Mouse (Mus musculus) bone marrow macrophage, adult 2 months (primary cell): ENCODE results near the gene Gm17455. TPM values are rescaled to one million over a fixed set of nuclear protein-coding genes. Genes with fewer than 3 reads are reported as not detected.

Experiments
- H3K27ac ChIP-seq: 2 replicates; pipeline ENCODE4 v1.5.1; 2012; ENCODE audit warnings: low read depth, low read length; ENCODE audit not compliant: insufficient read depth
- H3K4me1 ChIP-seq: 2 replicates; pipeline ENCODE4 v1.6.1; 2012; ENCODE audit warnings: low read length; ENCODE audit not compliant: control insufficient read depth, insufficient read depth
- H3K4me3 ChIP-seq: 2 replicates; pipeline ENCODE4 v1.5.1; 2012; ENCODE audit warnings: mild to moderate bottlenecking, low read length, moderate library complexity; ENCODE audit not compliant: insufficient read depth
- CTCF ChIP-seq: IDR thresholded peaks from 2 replicates; pipeline ENCODE4 v1.5.1; 2012; ENCODE audit warnings: low read depth, mild to moderate bottlenecking, low read length, moderate library complexity
- POLR2A ChIP-seq: IDR thresholded peaks from 2 replicates; pipeline ENCODE4 v1.6.1; 2012; ENCODE audit warnings: mild to moderate bottlenecking, low read depth, low read length, borderline replicate concordance
- polyA plus RNA-seq: library from polyadenylated mRNA; stranded (reverse); fragments of >200 nt; gene quantifications from 2 replicates; pipeline ENCODE4 v1.2.4, GENCODE M21; 2012; ENCODE audit not compliant: missing spikeins, insufficient read depth, insufficient read length

The Gm17455 gene
- not detected in 2 replicates for polyA plus RNA-seq

DNA sequence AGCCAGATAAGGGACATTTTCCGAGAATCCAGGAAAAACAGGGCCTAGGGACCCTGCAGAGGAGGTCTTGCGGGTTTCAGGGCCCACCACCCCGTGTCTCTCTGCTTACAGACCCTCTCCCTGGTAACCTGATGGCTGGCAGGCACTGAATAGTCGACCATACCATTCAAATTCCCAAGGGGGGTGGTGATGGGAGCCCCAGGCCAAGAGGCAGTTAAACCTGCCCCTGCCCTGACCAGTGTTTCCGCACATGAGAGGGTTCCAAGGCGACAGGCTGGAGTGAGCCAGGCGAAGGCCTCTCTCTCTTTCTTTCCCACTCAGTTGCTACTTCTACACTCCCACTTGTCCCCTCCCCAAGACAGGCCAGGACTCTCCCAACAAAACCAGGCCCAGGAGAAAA lies at the start of gene Gm17455:
Gm17455 (plus strand) TSS at position 278 of the 400 bp plus-strand sequence.
- Histone ChIP-seq H3K4me1 (peaks cover 48% of the 10 kb centered on the region), H3K4me3 (no peak within 1 kb of the TSS), H3K27ac (peak within 1 kb of the TSS; percentile 83)
- TF ChIP-seq POLR2A = no peak
- no peak for TF ChIP-seq CTCF

DNA sequence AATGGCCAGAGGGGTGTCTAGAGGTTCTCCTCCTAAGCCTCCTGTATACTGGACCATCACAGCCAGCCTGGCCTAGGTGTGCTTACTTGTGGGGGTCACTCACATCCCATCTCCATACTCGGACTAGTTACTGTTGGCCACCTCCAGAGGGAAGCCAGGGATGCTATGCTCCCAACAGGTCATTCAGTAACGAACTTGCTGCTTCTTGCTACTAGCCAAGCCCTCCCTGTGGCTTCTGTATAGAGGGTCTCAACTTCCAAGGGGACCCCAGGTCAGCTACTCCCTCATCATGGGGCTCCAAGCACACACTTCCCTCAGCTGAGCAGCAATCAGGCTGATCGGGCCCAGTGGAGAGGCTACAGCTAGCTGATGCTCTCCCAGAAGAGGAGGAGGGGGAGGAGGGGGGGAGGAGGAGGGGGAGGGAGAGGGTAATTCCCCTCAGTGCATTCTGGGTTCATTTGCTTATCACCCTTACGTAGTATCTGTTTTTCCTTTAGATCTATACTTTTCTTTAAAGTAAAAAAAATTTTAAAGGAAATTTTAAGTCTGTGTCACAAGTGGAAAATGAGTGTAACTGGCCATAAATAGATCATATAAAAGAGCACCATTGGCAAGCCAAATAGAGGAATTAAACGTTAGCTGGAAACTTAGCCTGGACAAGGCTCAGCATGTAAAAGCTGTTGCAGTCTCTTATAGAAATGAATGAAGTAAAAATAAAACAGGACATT lies 49.3 kb upstream of the Gm17455 start:
- TF ChIP-seq POLR2A = no peak
- TF ChIP-seq CTCF = no peak
- Histone ChIP-seq H3K27ac (peak overlapping the region; percentile 95), H3K4me3 (peak overlapping the region; percentile 56), H3K4me1 (peaks cover 40% of the 10 kb centered on the region)

DNA sequence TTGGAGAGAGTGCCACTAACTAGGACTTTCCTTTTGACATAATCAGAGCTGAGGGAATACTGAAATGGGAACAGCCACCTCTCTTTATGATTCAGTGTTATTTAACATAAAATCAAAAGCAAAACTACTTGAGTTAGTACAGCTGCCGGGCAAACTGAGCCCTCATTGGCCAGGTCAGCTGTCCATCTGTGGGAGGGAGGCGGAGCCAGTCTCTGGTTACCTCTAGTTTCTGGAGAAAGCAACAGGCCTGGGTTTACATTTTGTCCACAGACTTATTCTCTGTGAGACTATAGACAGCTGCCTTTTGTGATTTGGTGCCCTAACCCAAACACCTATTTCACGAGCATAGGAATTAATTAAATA lies 48.7 kb upstream of the Gm17455 start:
- Histone ChIP-seq H3K4me3 (peak overlapping the region; percentile 21), H3K4me1 (peaks cover 39% of the 10 kb centered on the region), H3K27ac (peak overlapping the region; percentile 51)
- TF ChIP-seq CTCF = no peak
- no peak for TF ChIP-seq POLR2A

DNA sequence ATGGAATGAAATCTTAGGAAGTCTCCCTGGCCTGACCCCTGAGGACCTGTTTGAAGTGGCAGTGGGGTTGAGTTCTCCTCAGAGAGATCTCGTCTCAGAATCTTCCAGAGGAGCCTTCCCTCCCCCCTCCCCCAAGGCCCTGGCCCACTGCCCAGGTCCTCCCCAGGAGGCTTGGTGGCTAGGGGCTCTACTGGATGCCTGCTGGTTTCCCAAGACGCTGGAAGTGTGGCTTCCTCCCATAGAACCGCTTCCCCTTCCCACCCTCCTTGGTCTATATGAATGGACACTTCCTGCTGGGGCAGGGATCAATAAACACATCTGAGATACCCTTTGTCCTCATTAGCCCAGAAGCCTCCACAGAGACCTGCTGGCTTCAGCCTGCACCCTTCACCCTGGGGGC lies 48.3 kb upstream of the Gm17455 start:
- TF ChIP-seq POLR2A (no peak), CTCF (no peak)
- H3K4me3 ChIP-seq = peak overlapping the region; percentile 21
- H3K27ac ChIP-seq = peak overlapping the region; percentile 51
- peaks cover 34% of the 10 kb centered on the region for H3K4me1 ChIP-seq

DNA sequence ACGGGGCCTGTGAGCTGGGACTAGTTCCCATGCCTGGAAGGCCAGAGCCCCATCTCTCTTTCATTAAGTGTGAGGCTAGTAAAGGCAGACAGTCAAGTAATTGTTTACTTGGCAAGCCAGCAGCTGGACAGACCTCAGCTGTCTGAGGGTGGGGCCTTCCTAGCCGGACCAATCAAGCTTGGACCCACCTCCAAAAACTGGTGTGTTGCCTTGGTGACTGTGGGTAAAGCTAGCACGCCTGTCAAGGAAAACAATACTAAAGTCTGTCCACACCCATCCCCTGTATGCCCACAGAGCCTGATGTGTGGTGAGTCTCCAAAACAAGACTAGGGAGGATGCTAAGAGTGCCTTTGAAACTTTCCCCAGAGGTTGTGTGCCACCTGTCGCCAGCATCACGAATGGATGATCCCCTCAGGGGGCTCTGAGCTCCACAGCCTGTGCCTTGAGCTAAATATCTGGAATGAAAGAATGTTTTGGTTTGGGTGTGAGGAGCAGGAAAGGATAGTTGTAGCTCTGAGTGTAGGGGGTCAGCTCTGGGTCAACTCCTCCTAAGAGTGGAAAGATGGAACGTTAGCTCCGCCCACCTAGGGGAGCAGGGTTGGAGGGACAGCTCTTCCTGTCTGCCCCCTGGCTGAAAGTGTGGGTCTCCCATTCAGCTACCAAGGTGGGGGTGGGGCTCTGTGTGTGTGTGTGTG lies 47.6 kb upstream of the Gm17455 start:
- Histone ChIP-seq H3K4me1 (peaks cover 31% of the 10 kb centered on the region), H3K27ac (peak overlapping the region; percentile 51; the same call in 1 of the 2 replicates), H3K4me3 (no peak overlapping the region)
- TF ChIP-seq POLR2A = no peak
- TF ChIP-seq CTCF = no peak

DNA sequence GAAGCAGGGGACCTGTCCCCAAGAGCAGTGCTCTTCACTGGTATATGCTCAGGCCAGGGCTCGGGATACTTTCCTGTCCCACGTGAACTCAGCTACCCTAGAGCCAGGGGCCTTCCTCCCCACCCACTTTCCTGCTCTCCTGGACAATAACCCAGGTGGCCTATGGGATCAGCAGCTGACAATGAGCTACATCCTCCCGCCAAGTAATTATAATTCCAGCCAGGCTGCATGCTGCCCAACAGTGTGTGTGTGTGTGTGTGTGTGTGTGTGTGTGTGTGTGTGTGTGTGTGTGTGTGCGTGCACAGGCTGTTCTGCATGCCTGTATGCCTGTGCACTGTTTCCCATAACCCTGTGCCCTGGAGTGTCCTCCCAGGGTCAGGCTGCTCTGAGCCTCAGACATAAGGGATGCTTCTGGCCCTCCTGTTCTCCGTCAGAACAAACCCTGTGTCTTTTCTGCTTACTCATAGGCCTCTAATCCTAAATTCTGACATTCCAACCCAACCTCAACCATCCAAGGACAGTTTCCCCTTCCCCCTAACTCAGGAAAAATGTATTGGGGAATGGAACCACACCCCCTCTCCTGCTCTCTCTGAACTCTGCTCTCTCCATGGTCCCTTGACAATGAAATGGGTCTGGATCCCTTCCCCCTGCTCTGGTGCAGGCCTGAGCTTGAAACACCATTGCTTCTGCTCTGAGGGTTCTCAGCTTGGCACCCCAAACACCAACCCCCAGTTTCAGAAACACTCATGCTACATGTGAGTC lies 46.1 kb upstream of the Gm17455 start:
- peaks cover 31% of the 10 kb centered on the region for H3K4me1 ChIP-seq
- no peak overlapping the region for H3K27ac ChIP-seq
- H3K4me3 ChIP-seq = no peak overlapping the region
- TF ChIP-seq CTCF = no peak
- TF ChIP-seq POLR2A = no peak

DNA sequence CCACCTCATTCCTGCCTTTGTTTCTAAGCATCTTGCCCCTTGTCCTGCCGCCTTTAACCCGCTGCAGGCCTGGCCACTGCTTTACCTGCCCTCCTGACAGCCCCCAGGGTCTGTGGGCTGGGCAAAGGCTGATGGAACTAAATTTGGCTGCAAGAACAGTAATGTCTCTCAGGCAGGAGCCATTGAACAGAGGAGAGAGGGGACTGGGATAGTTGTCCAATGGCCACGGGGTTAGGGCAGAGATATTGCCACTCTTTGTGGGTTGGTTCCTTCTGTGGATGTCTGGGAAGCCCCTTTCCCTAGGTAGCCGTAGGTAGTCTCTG lies 45.6 kb upstream of the Gm17455 start:
- TF ChIP-seq POLR2A = no peak
- peaks cover 33% of the 10 kb centered on the region for H3K4me1 ChIP-seq
- no peak overlapping the region for H3K27ac ChIP-seq
- H3K4me3 ChIP-seq = no peak overlapping the region

DNA sequence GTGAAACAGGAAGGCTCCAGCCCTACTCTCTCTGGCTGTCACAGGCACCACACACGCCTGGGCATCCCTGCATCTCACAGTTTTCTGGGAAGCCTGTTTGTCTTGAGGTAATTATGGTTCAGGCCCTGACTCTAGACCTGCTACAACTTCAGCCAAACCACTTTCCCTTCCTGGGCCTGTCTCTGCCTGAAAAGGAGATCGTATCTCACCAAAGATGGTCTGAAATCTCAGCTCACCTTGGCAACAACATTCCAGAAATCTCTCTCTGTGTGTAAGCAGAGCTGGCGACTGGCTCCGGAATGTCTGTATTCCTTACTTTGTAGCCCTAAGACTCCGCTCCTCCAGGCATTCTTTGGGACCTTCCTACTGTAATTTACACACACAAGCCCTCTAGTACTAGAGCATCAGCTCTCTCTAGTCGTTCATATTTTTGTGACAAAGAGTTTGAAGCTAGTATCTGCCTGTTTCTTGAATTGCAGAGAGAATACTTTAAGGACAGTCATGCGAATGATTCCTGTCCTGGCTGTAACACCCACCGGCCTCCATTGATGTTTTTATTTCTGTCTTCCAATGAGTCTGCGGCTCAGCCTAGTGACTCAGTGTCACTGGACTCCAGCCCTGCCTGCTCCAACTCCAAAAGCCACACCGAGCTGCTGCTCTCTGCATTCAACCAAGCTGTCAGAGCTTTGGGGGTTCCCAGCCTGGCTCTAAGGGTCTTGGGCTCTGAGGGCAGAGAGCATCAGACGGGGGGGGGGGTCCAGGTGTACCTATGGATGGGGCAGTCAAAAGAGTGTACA lies 44.4 kb upstream of the Gm17455 start:
- TF ChIP-seq POLR2A (no peak), CTCF (no peak)
- Histone ChIP-seq H3K4me1 (peaks cover 30% of the 10 kb centered on the region), H3K4me3 (no peak overlapping the region), H3K27ac (no peak overlapping the region)

DNA sequence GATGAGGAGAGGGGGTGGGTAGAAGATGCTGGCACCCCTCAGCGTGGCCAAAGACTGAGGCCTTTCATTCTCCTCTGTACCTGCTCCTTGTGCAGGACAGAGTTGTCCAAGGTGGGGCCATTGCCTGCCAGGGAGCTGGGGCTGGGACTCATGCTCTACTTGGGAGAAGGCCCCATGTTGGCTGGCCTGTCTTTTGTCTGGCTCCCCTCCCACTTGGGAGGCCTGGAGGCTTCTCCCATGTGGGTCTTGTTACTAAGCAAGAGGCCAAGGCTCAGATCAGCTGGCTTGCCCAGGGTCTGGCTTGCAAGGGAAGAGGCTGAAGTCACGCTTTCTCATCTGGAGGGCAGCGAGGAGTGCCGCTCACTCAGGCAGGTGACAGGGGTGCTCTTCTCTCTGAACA lies 42.1 kb upstream of the Gm17455 start:
- TF ChIP-seq POLR2A (no peak), CTCF (no peak)
- no peak overlapping the region for H3K27ac ChIP-seq
- H3K4me3 ChIP-seq = no peak overlapping the region
- H3K4me1 ChIP-seq = peaks cover 30% of the 10 kb centered on the region
